Mouse (Mus musculus) Muller cell, postnatal 12 days (primary cell): Measurements from ENCODE around the gene Lemd2.

Experiments
- DNase-seq: peaks from one replicate; pipeline ENCODE4 v3.0.0-alpha.2; 2015; ENCODE audit errors: inconsistent ontology term

Gene Lemd2

GRCm38 (mm10) chr17:27228216-27228915, 24.1 kb upstream of the Lemd2 start:
- DNase-seq = peak; percentile 73

DNA sequence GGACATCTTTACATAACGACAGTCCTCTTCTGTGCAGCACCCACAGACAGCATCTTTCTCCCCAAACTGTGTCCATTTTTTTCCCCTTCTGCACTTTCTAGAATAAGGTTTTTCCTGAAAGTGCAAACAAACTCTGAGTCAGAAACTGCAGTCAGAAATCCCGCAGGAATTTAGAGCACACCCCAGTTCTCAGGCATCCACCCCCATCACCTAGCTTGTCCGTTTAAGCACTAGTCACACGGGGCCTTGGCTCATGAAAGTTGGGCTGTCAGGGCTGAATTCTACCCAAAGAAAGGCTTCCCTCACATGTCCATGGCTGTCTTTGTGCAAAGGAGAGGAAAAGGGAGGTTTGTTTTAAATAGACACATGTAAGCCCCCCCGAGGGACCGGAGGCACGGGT, 23.0 kb upstream of the Lemd2 start:
- no peak for DNase-seq

- DNase-seq = no peak
Measured at GRCm38 (mm10) chr17:27226701-27227100, 22.4 kb upstream of the Lemd2 start.

DNA sequence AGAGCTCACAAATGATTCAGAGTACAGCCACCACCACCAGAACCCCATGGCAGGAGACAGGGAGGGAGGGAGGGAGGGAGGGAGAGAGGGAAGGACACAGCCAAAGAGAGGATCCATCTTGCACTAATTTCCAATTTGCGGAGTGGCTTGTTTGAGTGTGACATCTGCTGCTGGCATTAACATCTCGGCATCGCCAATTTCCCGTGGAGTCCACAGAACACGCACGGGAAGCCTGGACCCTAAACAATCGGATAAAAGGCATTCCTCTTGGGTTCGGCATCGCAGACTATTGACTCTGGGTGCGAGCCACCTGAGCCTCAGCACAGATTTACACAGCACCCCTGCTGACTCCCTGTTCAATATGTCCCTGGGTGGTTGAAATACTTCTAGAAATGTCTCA, 21.5 kb upstream of the Lemd2 start:
- no peak for DNase-seq

DNA sequence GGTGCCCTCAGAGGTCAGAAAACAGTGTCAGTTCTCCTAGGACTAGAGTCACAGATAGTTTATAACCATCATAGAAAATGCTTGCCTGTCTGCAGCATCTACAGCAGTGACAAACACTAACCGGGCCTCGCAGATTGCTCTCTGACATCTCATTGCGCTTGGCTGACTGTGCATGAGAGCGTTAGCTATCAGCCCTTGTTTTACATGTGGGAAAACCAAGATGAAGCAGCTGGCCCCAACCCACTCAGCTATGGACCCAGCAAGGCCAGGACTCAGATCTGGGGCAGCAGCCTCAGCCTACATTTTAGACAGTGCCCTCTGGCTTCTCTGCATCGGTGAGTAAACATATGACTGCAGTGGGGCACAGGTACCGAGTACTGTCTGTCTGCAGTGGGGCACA, 19.6 kb upstream of the Lemd2 start:
- DNase-seq = no peak

- DNase-seq = no peak
Measured at GRCm38 (mm10) chr17:27221562-27221961, 17.3 kb upstream of the Lemd2 start.

DNA sequence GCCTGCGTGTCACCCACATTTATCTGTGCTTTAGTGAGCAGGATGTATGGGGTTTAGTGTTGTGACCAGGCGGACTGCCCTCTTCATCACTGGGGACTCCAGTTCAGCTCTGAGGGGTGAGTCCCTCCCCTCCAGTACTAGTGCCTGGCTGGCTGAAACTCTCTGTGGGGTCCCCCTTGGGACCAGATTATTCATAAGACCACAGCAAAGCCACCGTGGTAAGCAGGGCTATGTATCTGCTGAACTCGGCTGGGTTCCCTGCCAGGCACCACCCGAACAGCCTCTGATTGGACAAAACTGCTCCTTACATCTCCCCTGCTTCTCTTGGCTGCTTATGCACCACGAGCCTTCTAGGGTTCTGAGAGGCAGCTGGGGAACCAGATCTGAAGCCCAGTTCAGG, 14.6 kb upstream of the Lemd2 start:
- DNase-seq = no peak

- no peak for DNase-seq
Measured at GRCm38 (mm10) chr17:27218364-27218763, 14.1 kb upstream of the Lemd2 start.

GRCm38 (mm10) chr17:27212768-27213525, 8.7 kb upstream of the Lemd2 start:
- peak; percentile 77 for DNase-seq

GRCm38 (mm10) chr17:27212006-27212405, 7.7 kb upstream of the Lemd2 start:
- no peak for DNase-seq

GRCm38 (mm10) chr17:27207113-27207707, 2.9 kb upstream of the Lemd2 start:
- no peak for DNase-seq

DNA sequence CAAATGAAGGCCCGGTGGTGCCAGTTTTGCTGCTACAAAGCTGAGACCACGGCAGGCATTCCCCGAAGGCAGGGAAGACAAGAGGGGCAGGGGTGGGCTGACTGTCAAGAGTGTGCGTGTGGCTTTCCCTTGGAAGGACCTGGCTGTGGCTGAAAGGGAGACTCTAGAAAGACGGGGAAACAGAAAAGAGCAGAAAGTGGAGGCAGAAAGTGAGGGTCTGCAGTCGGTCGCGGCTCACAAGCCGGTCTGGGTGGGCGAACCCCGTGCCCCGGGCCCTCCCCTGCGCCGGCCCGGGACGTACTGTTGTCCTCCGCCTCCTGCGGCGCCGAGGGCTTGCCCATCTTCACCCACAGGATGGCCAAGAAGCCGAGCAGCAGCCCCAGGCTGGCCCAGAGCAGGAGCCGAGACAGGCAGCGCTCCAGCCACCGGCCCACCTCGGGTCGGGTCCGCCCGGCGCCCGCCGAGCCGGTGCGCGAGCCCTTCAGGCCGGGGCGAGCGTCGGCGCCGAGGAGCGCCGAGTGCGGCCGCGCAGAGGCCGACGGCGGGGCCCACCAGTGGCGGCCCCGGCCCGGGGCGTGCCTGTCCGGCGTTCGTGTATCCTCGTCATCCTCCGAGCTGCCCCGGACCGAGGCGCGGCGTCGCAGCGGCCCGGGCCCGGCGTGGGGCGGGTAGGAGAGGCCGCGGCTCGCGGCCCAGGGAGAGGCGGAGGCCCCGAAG, 753 bp downstream of the Lemd2 start:
- DNase-seq = peak; percentile 63

DNA sequence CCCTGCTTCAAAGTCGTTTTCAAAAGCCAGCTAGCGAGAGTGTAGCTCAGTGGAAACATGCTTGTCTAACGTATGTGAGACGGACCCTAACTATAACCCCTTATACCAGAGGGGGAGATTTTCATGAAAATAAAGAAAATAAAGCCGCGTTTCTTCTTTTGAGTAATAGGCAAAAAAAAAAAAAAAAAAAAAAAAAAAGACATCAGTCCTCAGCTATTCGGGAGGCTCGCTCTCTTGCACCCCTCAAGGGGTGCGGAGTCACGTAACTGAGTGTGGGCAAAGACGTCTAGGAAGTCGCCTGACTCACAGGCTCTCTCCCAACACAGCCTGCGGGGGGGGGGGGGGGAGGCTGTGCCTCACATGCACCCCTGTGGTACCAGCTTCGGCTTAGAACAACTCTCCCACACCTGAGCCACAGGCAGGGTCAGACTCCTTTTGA, 1.3 kb downstream of the Lemd2 start:
- no peak for DNase-seq

DNA sequence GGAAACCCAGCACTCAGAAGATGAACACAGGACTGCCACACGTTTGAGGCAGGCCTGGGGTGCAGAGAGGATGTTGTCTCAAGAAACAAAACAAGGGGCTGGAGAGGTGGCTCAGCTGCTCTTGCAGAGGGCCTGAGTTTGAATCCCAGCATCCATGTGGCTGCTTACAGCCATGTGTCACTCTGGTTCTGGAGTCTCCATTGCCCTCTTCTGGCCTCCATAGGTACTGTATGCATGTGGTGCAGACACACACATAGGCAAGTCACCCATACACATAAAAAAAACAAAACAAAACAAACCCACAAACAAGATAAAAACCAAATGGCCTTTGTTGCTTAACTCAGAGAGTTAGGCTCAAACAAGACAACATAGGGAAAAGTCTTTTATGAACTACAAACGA, 2.3 kb downstream of the Lemd2 start:
- no peak for DNase-seq

GRCm38 (mm10) chr17:27200801-27201200, 3.5 kb downstream of the Lemd2 start:
- DNase-seq = no peak

DNA sequence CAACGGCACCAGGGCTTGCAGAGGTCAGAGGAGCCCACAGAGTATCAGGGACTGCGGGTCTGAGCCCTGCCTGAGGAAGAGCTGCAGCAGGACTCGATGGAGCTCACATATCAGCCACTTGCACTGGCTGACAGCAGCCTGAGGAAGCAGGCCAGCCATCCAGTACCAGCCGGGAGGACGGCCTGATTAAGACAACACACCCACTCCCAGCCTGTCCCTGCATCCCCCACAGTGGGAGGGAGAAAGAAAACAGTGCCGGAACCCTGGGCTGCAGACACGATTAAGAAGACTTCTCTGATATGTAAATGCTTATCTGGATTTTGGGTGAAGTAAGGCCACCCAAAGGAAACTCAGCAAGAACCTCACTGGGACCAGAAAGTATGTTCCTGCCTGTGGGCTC, 4.4 kb downstream of the Lemd2 start:
- no peak for DNase-seq

DNA sequence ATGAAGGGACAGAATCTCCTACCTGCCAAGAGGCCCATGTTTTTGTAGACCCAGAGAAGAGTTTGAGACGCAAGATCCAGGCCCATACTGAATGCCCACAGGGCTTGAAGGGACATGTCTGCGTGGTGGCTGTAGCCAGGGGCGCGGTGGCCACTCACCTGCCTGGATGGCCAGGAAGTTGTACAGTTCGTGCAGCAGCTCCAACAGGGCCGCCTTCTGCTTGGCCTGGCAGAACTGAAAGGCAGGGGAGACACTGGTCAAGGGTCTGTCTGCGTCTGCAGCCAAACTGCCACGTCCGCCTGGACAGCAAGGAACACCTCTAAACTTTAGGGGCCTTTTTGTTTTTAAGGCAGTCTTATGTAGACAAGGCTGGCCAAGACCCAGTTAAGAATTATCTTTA, 5.1 kb downstream of the Lemd2 start:
- DNase-seq = no peak

- no peak for DNase-seq
Measured at GRCm38 (mm10) chr17:27196206-27196605, 8.1 kb downstream of the Lemd2 start.

DNA sequence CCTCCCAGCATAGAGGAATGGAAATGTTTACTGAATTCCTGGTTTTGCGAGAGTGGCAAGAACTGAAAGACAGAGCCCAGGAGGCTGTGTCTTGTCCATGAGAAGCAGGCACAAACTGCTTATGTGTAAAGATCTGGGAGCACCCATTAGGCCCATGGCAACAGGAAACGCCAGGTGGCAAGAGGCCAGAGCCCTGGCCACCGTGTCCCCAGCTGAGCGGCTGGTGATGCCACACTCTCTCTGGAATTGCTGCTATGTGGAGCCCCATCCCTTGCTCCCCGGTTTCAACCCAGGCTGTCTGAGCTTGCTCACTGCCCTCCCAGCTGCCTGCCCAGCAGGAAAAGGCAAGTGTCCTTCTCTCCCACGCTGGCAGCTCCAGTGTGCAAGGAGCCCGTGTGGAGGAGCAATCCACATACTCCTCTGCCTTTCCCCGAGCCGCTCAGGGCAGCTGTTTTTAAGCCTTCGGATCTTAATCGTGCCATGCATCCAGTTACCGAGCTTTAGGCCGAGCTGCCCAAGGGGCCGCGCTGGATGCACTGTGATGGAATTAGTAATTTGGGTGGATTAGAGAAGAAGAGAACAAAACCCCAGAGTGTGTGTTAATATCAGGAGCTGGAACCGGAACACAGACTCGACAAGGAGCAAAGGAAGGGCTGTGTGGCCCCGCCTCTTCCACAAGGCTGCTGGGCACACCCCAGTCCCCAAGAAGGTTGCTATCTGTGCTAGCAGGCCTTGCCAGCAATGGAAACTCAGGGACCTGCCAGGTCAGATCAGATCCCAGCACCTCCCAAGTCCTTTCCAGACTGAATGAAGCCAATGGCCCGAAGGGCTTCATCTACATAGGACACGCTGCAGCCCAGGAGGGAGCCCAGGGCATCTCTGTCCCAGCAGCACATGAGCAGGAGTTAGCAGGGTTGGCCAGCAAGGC, 9.7 kb downstream of the Lemd2 start:
- peak; percentile 81 for DNase-seq

DNA sequence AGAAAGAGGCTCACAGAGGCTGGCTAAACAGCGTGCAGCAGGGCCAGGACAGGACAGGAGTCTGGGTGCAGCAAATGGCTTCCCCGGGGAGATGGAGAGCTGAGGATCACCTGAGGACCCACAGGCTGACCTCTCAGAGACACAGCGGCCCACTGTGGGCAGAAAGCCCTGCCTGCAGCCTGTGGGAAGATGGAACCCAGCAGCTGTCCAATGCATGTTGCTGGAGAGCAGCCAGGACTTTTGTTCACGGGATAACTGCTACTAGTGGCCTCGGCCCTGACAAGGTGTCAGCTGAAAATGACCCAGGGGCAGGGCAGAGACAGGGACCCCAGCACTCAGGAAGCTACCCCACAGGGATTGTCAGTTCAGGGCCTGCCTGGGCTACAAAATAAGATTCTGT, 12.5 kb downstream of the Lemd2 start:
- no peak for DNase-seq

- DNase-seq = no peak
Measured at GRCm38 (mm10) chr17:27191189-27191588, 13.1 kb downstream of the Lemd2 start.
